Mouse (Mus musculus): ENCODE measurements at regions not wholly inside any gene's neighbourhood (a gene's known extent, or its start where the extent isn't known, plus 50 kb on each side); places are given as distances from the start of the nearest gene placed in this dataset.

- no peak for DNase-seq (ENCODE audit: low read depth, low spot score)
Observed at GRCm38 (mm10) chr8:80262911-80263310, 205.1 kb upstream of the Hhip start.

GRCm38 (mm10) chr8:80253541-80253940, 195.7 kb upstream of the Hhip start:
- no peak for DNase-seq (ENCODE audit: low read depth, low spot score)

GRCm38 (mm10) chr8:80251595-80251994, 193.8 kb upstream of the Hhip start:
- no peak for DNase-seq (ENCODE audit: low read depth, low spot score)

- DNase-seq (ENCODE audit: low read depth, low spot score), result no peak
Observed at GRCm38 (mm10) chr8:80250305-80251161, 192.7 kb upstream of the Hhip start.

GRCm38 (mm10) chr8:80249762-80250161, 192.0 kb upstream of the Hhip start:
- no peak for DNase-seq (ENCODE audit: low read depth, low spot score)

- no peak for DNase-seq (ENCODE audit: low read depth, low spot score)
Observed at GRCm38 (mm10) chr8:80239879-80240278, 182.1 kb upstream of the Hhip start.

GRCm38 (mm10) chr8:80210361-80210760, 152.6 kb upstream of the Hhip start:
- DNase-seq (ENCODE audit: low read depth, low spot score), result no peak

- DNase-seq (ENCODE audit: low read depth, low spot score), result peak; percentile 83
Observed at GRCm38 (mm10) chr8:80204678-80205654, 147.2 kb upstream of the Hhip start.

- peak; percentile 59 for DNase-seq (ENCODE audit: low read depth, low spot score)
Observed at GRCm38 (mm10) chr8:80203769-80204677, 146.2 kb upstream of the Hhip start.

- DNase-seq (ENCODE audit: low read depth, low spot score), result no peak
Observed at GRCm38 (mm10) chr8:80197680-80198079, 139.9 kb upstream of the Hhip start.

GRCm38 (mm10) chr8:80190510-80190908, 132.7 kb upstream of the Hhip start:
- DNase-seq (ENCODE audit: low read depth, low spot score), result no peak

GRCm38 (mm10) chr8:80189797-80190509, 132.1 kb upstream of the Hhip start:
- DNase-seq (ENCODE audit: low read depth, low spot score), result no peak

GRCm38 (mm10) chr8:80185286-80185685, 127.5 kb upstream of the Hhip start:
- no peak for DNase-seq (ENCODE audit: low read depth, low spot score)

GRCm38 (mm10) chr8:80168688-80169087, 110.9 kb upstream of the Hhip start:
- no peak for DNase-seq (ENCODE audit: low read depth, low spot score)

- peak; percentile 52 for DNase-seq (ENCODE audit: low read depth, low spot score)
Observed at GRCm38 (mm10) chr8:80149458-80150083, 91.8 kb upstream of the Hhip start.

- no peak for DNase-seq (ENCODE audit: low read depth, low spot score)
Observed at GRCm38 (mm10) chr8:80147929-80148328, 90.1 kb upstream of the Hhip start.

GRCm38 (mm10) chr8:80138481-80138880, 80.7 kb upstream of the Hhip start:
- DNase-seq (ENCODE audit: low read depth, low spot score), result peak; percentile 25

GRCm38 (mm10) chr8:80120378-80120965, 62.7 kb upstream of the Hhip start:
- DNase-seq (ENCODE audit: low read depth, low spot score), result no peak

- DNase-seq (ENCODE audit: low read depth, low spot score), result no peak
Observed at GRCm38 (mm10) chr8:80117328-80117727, 59.5 kb upstream of the Hhip start.

All from mesoderm, embryonic 11.5 days (tissue).